Mouse (Mus musculus) hindbrain, embryonic 15.5 days (tissue): ENCODE results near the gene Gm49322. TPM values are rescaled to one million over a fixed set of nuclear protein-coding genes. Genes with fewer than 3 reads are reported as not detected.

ENCODE experiments used
- ATAC-seq: fragments of 200-750 bp; cut with Nextera tagmentation; 2 replicates; pipeline ENCODE4 v1.8.0; 2017; ENCODE audit warnings: low read depth, moderate number of reproducible peaks, moderate TSS enrichment; ENCODE audit not compliant: low FRiP score
- H3K27ac ChIP-seq: fragments of 300-500 bp; sonication (generic); replicated peaks from 2 replicates; pipeline ENCODE4 v1.5.1; 2015; ENCODE audit warnings: mild to moderate bottlenecking, inconsistent platforms
- H3K27me3 ChIP-seq: fragments of 300-500 bp; sonication (generic); 2 replicates; pipeline ENCODE4 v1.6.1; 2015; ENCODE audit warnings: control low read depth, inconsistent platforms
- H3K36me3 ChIP-seq: fragments of 300-500 bp; sonication (generic); 2 replicates; pipeline ENCODE4 v1.6.1; 2015; ENCODE audit warnings: control low read depth, inconsistent platforms
- H3K4me1 ChIP-seq: fragments of 300-500 bp; sonication (generic); replicated peaks from 2 replicates; pipeline ENCODE4 v1.6.1; 2015; ENCODE audit warnings: control low read depth, inconsistent platforms
- H3K4me2 ChIP-seq: fragments of 300-500 bp; sonication (generic); 2 replicates; pipeline ENCODE4 v1.6.1; 2015; ENCODE audit warnings: moderate library complexity, mild to moderate bottlenecking, inconsistent platforms
- H3K4me3 ChIP-seq: fragments of 300-500 bp; sonication (generic); 2 replicates; pipeline ENCODE4 v1.5.1; 2015; ENCODE audit warnings: mild to moderate bottlenecking, inconsistent platforms
- H3K9ac ChIP-seq: fragments of 300-500 bp; sonication (generic); 2 replicates; pipeline ENCODE4 v1.6.1; 2015; ENCODE audit warnings: inconsistent platforms
- H3K9me3 ChIP-seq: fragments of 300-500 bp; sonication (generic); 2 replicates; pipeline ENCODE4 v1.6.1; 2016; ENCODE audit warnings: control low read depth, inconsistent platforms
- WGBS: fragments of 180-500 bp; shearing (Covaris S2); methylation state at CpG from one replicate; pipeline ENCODE4 v1.1.7; 2015; 5-methylcytosine and 5-hydroxymethylcytosine counted together
- polyA plus RNA-seq: library from polyadenylated mRNA; unstranded; fragments of >200 nt; fragmentation: Nextera tagmentation; extraction: Ambion mirVana; gene quantifications from 2 replicates; pipeline ENCODE4 v1.2.1, GENCODE M21; 2015

Gm49322 gene
- polyA plus RNA-seq, 1 experiment from 2014 or later, result 3.4 TPM

- Histone ChIP-seq H3K9ac (no peak overlapping the region), H3K27me3 (no peaks in the 10 kb centered on the region), H3K4me1 (peaks cover 53% of the 10 kb centered on the region), H3K36me3 (peaks cover 7% of the 10 kb centered on the region; the same call in 1 of the 2 replicates), H3K4me2 (no peak overlapping the region), H3K4me3 (no peak overlapping the region), H3K9me3 (no peaks in the 10 kb centered on the region), H3K27ac (no peak overlapping the region)
- 75% methylated on average over 2 of the region's 2 CpGs for WGBS
- ATAC-seq, result no peak
Observed at GRCm38 (mm10) chr10:80572477-80572876, 33.3 kb upstream of the Gm49322 start.

GRCm38 (mm10) chr10:80573944-80574343, 31.9 kb upstream of the Gm49322 start:
- Histone ChIP-seq H3K4me3 (no peak overlapping the region), H3K27ac (no peak overlapping the region), H3K9me3 (no peaks in the 10 kb centered on the region), H3K4me2 (no peak overlapping the region), H3K4me1 (peaks cover 65% of the 10 kb centered on the region), H3K36me3 (no peaks in the 10 kb centered on the region), H3K27me3 (no peaks in the 10 kb centered on the region), H3K9ac (no peak overlapping the region)
- WGBS, result 53% methylated on average over 9 of the region's 9 CpGs
- ATAC-seq, result no peak

GRCm38 (mm10) chr10:80574896-80575295, 30.9 kb upstream of the Gm49322 start:
- Histone ChIP-seq H3K36me3 (no peaks in the 10 kb centered on the region), H3K4me1 (peaks cover 64% of the 10 kb centered on the region), H3K9me3 (no peaks in the 10 kb centered on the region), H3K9ac (no peak overlapping the region), H3K4me3 (peak overlapping the region; percentile 87), H3K4me2 (peak overlapping the region; percentile 92), H3K27ac (no peak overlapping the region), H3K27me3 (no peaks in the 10 kb centered on the region)
- no peak for ATAC-seq
- WGBS, result 74% methylated on average over 3 of the region's 3 CpGs

- peak overlapping the region; percentile 87 for H3K4me3 ChIP-seq
- H3K36me3 ChIP-seq, result no peaks in the 10 kb centered on the region
- no peaks in the 10 kb centered on the region for H3K27me3 ChIP-seq
- H3K9me3 ChIP-seq, result no peaks in the 10 kb centered on the region
- ATAC-seq, result no peak
- peak overlapping the region; percentile 92 for H3K4me2 ChIP-seq
- peak overlapping the region; percentile 76 for H3K9ac ChIP-seq
- 0 out of 2 replicates have a peak overlapping the region, but pooled peaks have one; percentile 91 for H3K27ac ChIP-seq
- WGBS, result 20% methylated on average over 17 of the region's 17 CpGs
- peaks cover 54% of the 10 kb centered on the region for H3K4me1 ChIP-seq
Observed at GRCm38 (mm10) chr10:80575925-80576324, 29.9 kb upstream of the Gm49322 start.

GRCm38 (mm10) chr10:80576351-80577194, 29.2 kb upstream of the Gm49322 start:
- Histone ChIP-seq H3K4me3 (peak overlapping the region; percentile 87), H3K4me2 (peak overlapping the region; percentile 92), H3K4me1 (peaks cover 48% of the 10 kb centered on the region), H3K27me3 (no peaks in the 10 kb centered on the region), H3K36me3 (peaks cover 3% of the 10 kb centered on the region; the same call in 1 of the 2 replicates), H3K27ac (peak overlapping the region; percentile 91), H3K9me3 (no peaks in the 10 kb centered on the region), H3K9ac (peak overlapping the region; percentile 76)
- ATAC-seq, result no peak
- under 1% methylated on average over 92 of the region's 96 CpGs for WGBS

- peak within 1 kb of the TSS; percentile 92 for H3K4me2 ChIP-seq
- WGBS, result under 1% methylated on average over 71 of the region's 97 CpGs
- peaks cover 3% of the 10 kb centered on the region; the same call in 1 of the 2 replicates for H3K36me3 ChIP-seq
- no peaks in the 10 kb centered on the region for H3K27me3 ChIP-seq
- no peaks in the 10 kb centered on the region for H3K9me3 ChIP-seq
- peak within 1 kb of the TSS; percentile 76 for H3K9ac ChIP-seq
- peak within 1 kb of the TSS; percentile 87 for H3K4me3 ChIP-seq
- H3K27ac ChIP-seq, result peak within 1 kb of the TSS; percentile 91
- peak; percentile 87 for ATAC-seq
- peaks cover 44% of the 10 kb centered on the region for H3K4me1 ChIP-seq
Observed at GRCm38 (mm10) chr10:80577195-80578130, 28.4 kb upstream of the Gm49322 start, which contains the start of gene Klf16. TSS of gene Klf16 (minus strand) at chr10:80577321.

- under 1% methylated on average over 29 of the region's 29 CpGs for WGBS
- H3K27me3 ChIP-seq, result no peaks in the 10 kb centered on the region
- peak overlapping the region; percentile 76; the same call in 1 of the 2 replicates for H3K9ac ChIP-seq
- H3K27ac ChIP-seq, result peak overlapping the region; percentile 91
- peaks cover 3% of the 10 kb centered on the region; the same call in 1 of the 2 replicates for H3K36me3 ChIP-seq
- H3K4me3 ChIP-seq, result peak overlapping the region; percentile 87
- peak overlapping the region; percentile 92 for H3K4me2 ChIP-seq
- no peaks in the 10 kb centered on the region for H3K9me3 ChIP-seq
- ATAC-seq, result peak; percentile 3; the same call in 1 of the 2 replicates
- H3K4me1 ChIP-seq, result peaks cover 43% of the 10 kb centered on the region
Observed at GRCm38 (mm10) chr10:80578131-80578750, 27.6 kb upstream of the Gm49322 start.

GRCm38 (mm10) chr10:80578911-80579310, 26.9 kb upstream of the Gm49322 start:
- 0 out of 2 replicates have a peak overlapping the region, but pooled peaks have one; percentile 87 for H3K4me3 ChIP-seq
- 8% methylated on average over 8 of the region's 8 CpGs for WGBS
- ATAC-seq, result no peak
- H3K4me2 ChIP-seq, result peak overlapping the region; percentile 92
- H3K36me3 ChIP-seq, result peaks cover 3% of the 10 kb centered on the region; the same call in 1 of the 2 replicates
- H3K27me3 ChIP-seq, result no peaks in the 10 kb centered on the region
- H3K9ac ChIP-seq, result no peak overlapping the region
- H3K27ac ChIP-seq, result peak overlapping the region; percentile 91; the same call in 1 of the 2 replicates
- H3K4me1 ChIP-seq, result peaks cover 37% of the 10 kb centered on the region
- H3K9me3 ChIP-seq, result no peaks in the 10 kb centered on the region

GRCm38 (mm10) chr10:80583047-80583446, 22.8 kb upstream of the Gm49322 start:
- no peak overlapping the region for H3K4me3 ChIP-seq
- no peak overlapping the region for H3K9ac ChIP-seq
- no peaks in the 10 kb centered on the region for H3K9me3 ChIP-seq
- no peak overlapping the region for H3K4me2 ChIP-seq
- H3K27ac ChIP-seq, result no peak overlapping the region
- 86% methylated on average over 5 of the region's 5 CpGs for WGBS
- peaks cover 34% of the 10 kb centered on the region for H3K4me1 ChIP-seq
- H3K36me3 ChIP-seq, result peaks cover 8% of the 10 kb centered on the region
- no peaks in the 10 kb centered on the region for H3K27me3 ChIP-seq
- ATAC-seq, result no peak

- Histone ChIP-seq H3K4me1 (peaks cover 35% of the 10 kb centered on the region), H3K4me2 (no peak overlapping the region), H3K27me3 (no peaks in the 10 kb centered on the region), H3K9me3 (no peaks in the 10 kb centered on the region), H3K27ac (no peak overlapping the region), H3K4me3 (no peak overlapping the region), H3K9ac (no peak overlapping the region), H3K36me3 (peaks cover 8% of the 10 kb centered on the region)
- no peak for ATAC-seq
- 60% methylated on average over 12 of the region's 12 CpGs for WGBS
Observed at GRCm38 (mm10) chr10:80584045-80584488, 21.8 kb upstream of the Gm49322 start.
